Mouse (Mus musculus): ENCODE measurements around the gene Dctn1.

Dctn1 gene

GRCm38 (mm10) chr6:83172240-83172920 lies 6.7 kb downstream of the Dctn1 start:
- no peak for DNase-seq

GRCm38 (mm10) chr6:83175996-83176395 lies 10.3 kb downstream of the Dctn1 start:
- DNase-seq, result no peak

GRCm38 (mm10) chr6:83179390-83180117 lies 13.8 kb downstream of the Dctn1 start:
- peak; percentile 71 for DNase-seq

GRCm38 (mm10) chr6:83180605-83181004 lies 14.9 kb downstream of the Dctn1 start:
- DNase-seq, result no peak

- peak; percentile 30 for DNase-seq
Measured at GRCm38 (mm10) chr6:83184858-83185435, 19.2 kb downstream of the Dctn1 start.

GRCm38 (mm10) chr6:83185895-83186861 lies 20.5 kb downstream of the Dctn1 start:
- peak; percentile 91 for DNase-seq

- peak; percentile 15 for DNase-seq
Measured at GRCm38 (mm10) chr6:83186946-83187345, 21.2 kb downstream of the Dctn1 start.

- no peak for DNase-seq
Measured at GRCm38 (mm10) chr6:83193571-83193970, 27.9 kb downstream of the Dctn1 start.

GRCm38 (mm10) chr6:83197345-83198004 lies 31.8 kb downstream of the Dctn1 start:
- peak; percentile 37 for DNase-seq

- DNase-seq, result no peak
Measured at GRCm38 (mm10) chr6:83203320-83203719, 37.6 kb downstream of the Dctn1 start.

- DNase-seq, result no peak
Measured at GRCm38 (mm10) chr6:83205851-83206250, 40.1 kb downstream of the Dctn1 start.

GRCm38 (mm10) chr6:83206321-83206720 lies 40.6 kb downstream of the Dctn1 start:
- no peak for DNase-seq

GRCm38 (mm10) chr6:83207361-83208049 lies 41.8 kb downstream of the Dctn1 start:
- no peak for DNase-seq

GRCm38 (mm10) chr6:83208050-83208400 lies 42.3 kb downstream of the Dctn1 start:
- no peak for DNase-seq

- no peak for DNase-seq
Measured at GRCm38 (mm10) chr6:83210495-83210894, 44.8 kb downstream of the Dctn1 start.

- no peak for DNase-seq
Measured at GRCm38 (mm10) chr6:83211526-83211925, 45.8 kb downstream of the Dctn1 start.

GRCm38 (mm10) chr6:83215002-83215666 lies 49.4 kb downstream of the Dctn1 start:
- peak; percentile 85 for DNase-seq

GRCm38 (mm10) chr6:83219814-83220213 lies 54.1 kb downstream of the Dctn1 start, which contains the start of gene Slc4a5:
Slc4a5 (plus strand) TSS chr6:83219828.
- no peak for DNase-seq

GRCm38 (mm10) chr6:83231486-83231885 lies 65.8 kb downstream of the Dctn1 start:
- no peak for DNase-seq

GRCm38 (mm10) chr6:83233306-83233705 lies 67.6 kb downstream of the Dctn1 start:
- DNase-seq, result no peak

GRCm38 (mm10) chr6:83234280-83234741 lies 68.6 kb downstream of the Dctn1 start:
- peak; percentile 48 for DNase-seq
